Mouse (Mus musculus) forebrain, embryonic 11.5 days (tissue): ENCODE measurements around the gene Pcif1. TPM values are rescaled to one million over a fixed set of nuclear protein-coding genes. Genes with fewer than 3 reads are reported as not detected.
"Not testable (repeated sequence)": the region's sequence is repeated elsewhere in the genome, so short reads cannot be mapped to it uniquely, and the experiment has no call there.

ENCODE experiments used
- ATAC-seq: fragments of 200-750 bp; cut with Nextera tagmentation; replicated peaks from 2 replicates; pipeline ENCODE4 v1.8.0; 2017; ENCODE audit warnings: moderate TSS enrichment; ENCODE audit not compliant: low FRiP score
- DNase-seq: peaks from one replicate; pipeline ENCODE4 v3.0.0-alpha.2; 2017; ENCODE audit warnings: low spot score
- H3K27ac ChIP-seq: fragments of 300-500 bp; sonication (generic); 2 replicates; pipeline ENCODE4 v1.5.1; 2014; ENCODE audit warnings: low read depth, low read length
- H3K27me3 ChIP-seq: fragments of 300-500 bp; sonication (generic); 2 replicates; pipeline ENCODE4 v1.6.1; 2014; ENCODE audit warnings: mild to moderate bottlenecking, low read length, mixed read lengths; ENCODE audit not compliant: control insufficient read depth, insufficient read depth
- H3K36me3 ChIP-seq: fragments of 300-500 bp; sonication (generic); 2 replicates; pipeline ENCODE4 v1.6.1; 2014; ENCODE audit warnings: mild to moderate bottlenecking, low read length, moderate library complexity, mixed read lengths; ENCODE audit not compliant: control insufficient read depth, insufficient read depth
- H3K4me1 ChIP-seq: fragments of 300-500 bp; sonication (generic); replicated peaks from 2 replicates; pipeline ENCODE4 v1.6.1; 2014; ENCODE audit warnings: low read length, mixed read lengths; ENCODE audit not compliant: control insufficient read depth, insufficient read depth
- H3K4me2 ChIP-seq: fragments of 300-500 bp; sonication (generic); 2 replicates; pipeline ENCODE4 v1.6.1; 2014; ENCODE audit warnings: low read depth, mild to moderate bottlenecking, low read length, moderate library complexity, mixed read lengths; ENCODE audit not compliant: severe bottlenecking
- H3K4me3 ChIP-seq: fragments of 300-500 bp; sonication (generic); 2 replicates; pipeline ENCODE4 v1.5.1; 2014; ENCODE audit warnings: low read depth, low read length
- H3K9ac ChIP-seq: fragments of 300-500 bp; sonication (generic); 2 replicates; pipeline ENCODE4 v1.6.1; 2014; ENCODE audit warnings: low read length
- H3K9me3 ChIP-seq: fragments of 300-500 bp; sonication (generic); 2 replicates; pipeline ENCODE4 v1.6.1; 2016; ENCODE audit warnings: low read length, mixed read lengths; ENCODE audit not compliant: control insufficient read depth
- WGBS: fragments of 180-500 bp; shearing (Covaris S2); extraction: QIAGEN DNeasy Blood & Tissue Kit; methylation state at CpG from one replicate; pipeline ENCODE4 v1.1.7; 2014; 5-methylcytosine and 5-hydroxymethylcytosine counted together
- polyA plus RNA-seq: library from polyadenylated mRNA; unstranded; fragments of >200 nt; fragmentation: Nextera tagmentation; extraction: Ambion mirVana; gene quantifications from 2 replicates; pipeline ENCODE4 v1.2.1, GENCODE M21; 2014

The Pcif1 gene
- polyA plus RNA-seq, 1 experiment from 2014 or later, result 84.5 TPM

DNA sequence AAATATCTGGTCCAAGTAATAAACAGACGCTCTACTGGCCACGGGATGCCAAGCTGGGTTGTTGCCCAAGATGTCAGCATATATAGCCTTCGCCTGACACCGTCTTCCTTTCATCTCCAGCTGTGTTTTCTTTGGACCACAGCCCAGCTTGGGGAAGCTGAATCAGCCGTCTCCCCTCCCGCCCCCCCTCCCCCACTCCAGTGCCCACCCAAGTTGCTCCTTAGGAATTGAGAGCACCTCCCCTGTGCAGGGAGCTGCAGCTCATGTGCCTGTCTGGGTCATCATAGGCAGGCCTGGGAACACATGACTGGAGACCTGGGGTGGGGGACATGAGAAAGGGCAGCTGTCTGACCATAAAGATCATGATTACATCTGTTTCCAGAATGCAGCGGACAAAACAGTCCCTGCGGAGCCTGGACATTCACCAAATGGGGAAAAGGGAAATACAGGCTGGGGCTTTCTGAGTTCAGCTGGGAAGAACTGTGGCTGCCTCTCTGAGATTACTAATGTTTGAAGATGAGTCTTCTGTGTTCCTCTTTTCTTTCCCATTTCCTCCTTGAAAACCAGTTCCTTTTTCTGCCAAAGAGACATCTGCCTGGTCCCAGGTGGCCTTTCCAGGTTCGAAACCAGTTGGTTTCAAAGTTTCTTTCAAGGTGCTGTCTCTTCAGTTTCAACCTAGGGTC lies 16.8 kb upstream of the Pcif1 start:
- Histone ChIP-seq H3K27me3 (peaks cover 9% of the 10 kb centered on the region; the same call in 1 of the 2 replicates), H3K4me1 (peaks cover 6% of the 10 kb centered on the region), H3K27ac (no peak overlapping the region), H3K4me2 (no peak overlapping the region), H3K36me3 (no peaks in the 10 kb centered on the region), H3K9ac (no peak overlapping the region), H3K4me3 (no peak overlapping the region), H3K9me3 (no peaks in the 10 kb centered on the region)
- ATAC-seq (no peak), DNase-seq (peak; percentile 62)
- WGBS, result 66% methylated on average over 9 of the region's 9 CpGs

DNA sequence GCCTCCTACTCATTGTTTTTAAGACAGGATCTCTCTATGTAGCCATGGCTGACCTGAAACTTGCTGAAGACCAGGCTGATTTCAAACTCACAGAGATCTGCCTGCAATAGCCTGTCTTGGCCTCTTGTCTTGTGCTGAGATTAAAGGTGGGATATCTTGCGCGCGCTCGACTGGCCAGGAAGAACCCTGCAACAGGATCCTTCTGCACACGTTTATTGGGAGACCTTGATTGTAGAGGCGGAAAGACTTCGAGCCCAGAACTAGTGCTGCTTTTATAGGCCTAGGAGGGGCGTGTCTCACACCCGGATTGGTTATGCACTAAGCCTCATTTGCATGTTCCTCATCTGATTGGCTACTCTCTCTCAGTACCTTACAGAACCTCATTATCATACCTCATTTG lies 15.7 kb upstream of the Pcif1 start:
- not testable (repeated sequence) for H3K36me3 ChIP-seq, H3K27ac ChIP-seq, H3K4me1 ChIP-seq, H3K9me3 ChIP-seq, DNase-seq, H3K27me3 ChIP-seq, ATAC-seq, H3K4me3 ChIP-seq, H3K4me2 ChIP-seq, H3K9ac ChIP-seq
- WGBS, result 93% methylated on average over 7 of the region's 9 CpGs

DNA sequence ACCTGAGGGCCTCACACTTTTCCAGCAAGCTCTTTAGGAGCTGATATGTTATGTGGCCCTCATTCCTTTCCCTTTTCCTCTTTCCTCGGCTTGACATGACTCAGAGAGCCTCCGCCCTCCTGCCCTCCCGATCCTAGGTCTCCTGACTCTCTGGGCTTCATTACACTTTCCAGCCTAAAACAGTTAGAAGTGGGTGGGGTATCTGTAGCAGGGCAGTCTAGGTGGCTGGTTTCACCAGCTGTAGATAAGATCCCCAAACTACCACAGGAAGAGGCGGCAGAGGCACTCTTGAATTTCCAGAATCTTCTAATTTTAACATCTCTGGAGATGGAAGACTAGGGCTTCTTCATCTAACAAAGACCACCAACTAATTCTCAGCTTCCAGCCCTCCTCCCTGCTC lies 14.5 kb upstream of the Pcif1 start:
- H3K9me3 ChIP-seq, result no peaks in the 10 kb centered on the region; the same call in 1 of the 2 replicates
- H3K36me3 ChIP-seq, result no peaks in the 10 kb centered on the region
- no peak overlapping the region for H3K4me2 ChIP-seq
- DNase-seq (no peak), ATAC-seq (no peak)
- no peaks in the 10 kb centered on the region for H3K27me3 ChIP-seq
- H3K4me3 ChIP-seq, result no peak overlapping the region
- H3K9ac ChIP-seq, result no peak overlapping the region
- WGBS, result 82% methylated on average over 4 of the region's 4 CpGs
- no peak overlapping the region for H3K27ac ChIP-seq
- H3K4me1 ChIP-seq, result no peaks in the 10 kb centered on the region

DNA sequence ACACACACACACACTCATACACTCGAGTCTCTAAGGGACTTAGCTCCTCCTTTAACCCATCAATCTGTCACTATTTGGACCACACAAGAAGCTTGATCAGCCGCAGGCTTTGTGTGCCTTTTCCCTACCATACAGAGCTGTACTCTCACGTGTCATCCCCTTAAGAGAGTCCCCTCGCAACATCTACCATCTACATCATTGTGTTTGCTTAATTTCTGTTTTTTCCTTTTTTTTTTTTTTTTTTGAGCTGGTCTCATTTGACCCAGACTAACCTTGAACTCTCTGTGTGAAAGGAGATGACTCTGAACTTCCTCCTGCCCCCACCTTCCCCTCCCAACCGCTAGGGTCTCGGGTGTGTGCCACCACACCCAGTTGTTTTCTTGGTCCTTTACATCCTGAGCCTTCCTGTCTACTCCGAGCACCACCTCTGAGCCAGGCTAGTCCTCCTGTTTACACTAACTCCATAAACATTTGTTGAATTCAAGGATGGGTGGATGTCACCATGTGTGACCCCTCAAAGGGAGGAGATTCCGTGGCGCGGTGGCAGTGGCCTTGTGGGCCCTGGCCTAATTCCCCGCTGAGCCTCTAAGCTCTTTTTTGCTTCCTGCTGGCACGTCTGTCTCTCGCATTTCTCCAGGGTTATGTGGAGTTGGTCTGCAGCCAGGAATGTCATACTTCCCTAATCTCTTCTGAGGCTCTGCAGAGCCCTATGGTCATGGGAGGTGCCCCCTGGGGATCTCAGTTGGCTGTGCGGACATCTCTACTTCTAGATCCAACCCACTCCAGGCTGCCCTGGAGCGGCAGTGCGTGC lies 12.2 kb upstream of the Pcif1 start:
- H3K4me3 ChIP-seq, result no peak overlapping the region
- no peaks in the 10 kb centered on the region for H3K36me3 ChIP-seq
- no peaks in the 10 kb centered on the region for H3K4me1 ChIP-seq
- no peak overlapping the region for H3K9ac ChIP-seq
- 76% methylated on average over 16 of the region's 16 CpGs for WGBS
- no peak overlapping the region for H3K4me2 ChIP-seq
- H3K9me3 ChIP-seq, result no peaks in the 10 kb centered on the region; the same call in 1 of the 2 replicates
- DNase-seq (no peak), ATAC-seq (no peak)
- no peak overlapping the region for H3K27ac ChIP-seq
- no peaks in the 10 kb centered on the region for H3K27me3 ChIP-seq

DNA sequence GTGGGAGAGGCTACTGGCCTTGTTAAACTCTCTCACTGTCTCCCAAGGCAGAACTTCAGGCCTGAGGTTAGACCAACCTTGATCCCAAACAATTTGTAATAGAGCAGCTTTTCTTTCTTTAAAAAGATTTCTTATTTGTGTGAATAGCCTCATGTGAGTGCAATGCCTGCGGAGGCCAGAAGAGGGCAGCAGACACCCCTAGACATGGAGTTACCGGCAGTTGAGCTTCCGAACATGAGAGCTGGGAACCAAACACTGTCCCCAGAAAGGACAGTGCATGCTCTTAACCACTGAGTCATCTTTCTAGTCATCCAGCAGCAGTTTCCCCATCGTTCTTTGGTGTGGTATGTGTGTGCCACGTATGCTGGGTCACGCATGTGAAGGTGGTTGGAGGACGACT lies 11.5 kb upstream of the Pcif1 start:
- H3K9me3 ChIP-seq, result no peaks in the 10 kb centered on the region; the same call in 1 of the 2 replicates
- no peak for DNase-seq
- no peak overlapping the region for H3K4me3 ChIP-seq
- ATAC-seq, result no peak
- H3K4me2 ChIP-seq, result no peak overlapping the region
- no peaks in the 10 kb centered on the region for H3K36me3 ChIP-seq
- H3K4me1 ChIP-seq, result no peaks in the 10 kb centered on the region
- H3K27ac ChIP-seq, result no peak overlapping the region
- WGBS, result 88% methylated on average over 7 of the region's 7 CpGs
- no peaks in the 10 kb centered on the region for H3K27me3 ChIP-seq
- no peak overlapping the region for H3K9ac ChIP-seq

DNA sequence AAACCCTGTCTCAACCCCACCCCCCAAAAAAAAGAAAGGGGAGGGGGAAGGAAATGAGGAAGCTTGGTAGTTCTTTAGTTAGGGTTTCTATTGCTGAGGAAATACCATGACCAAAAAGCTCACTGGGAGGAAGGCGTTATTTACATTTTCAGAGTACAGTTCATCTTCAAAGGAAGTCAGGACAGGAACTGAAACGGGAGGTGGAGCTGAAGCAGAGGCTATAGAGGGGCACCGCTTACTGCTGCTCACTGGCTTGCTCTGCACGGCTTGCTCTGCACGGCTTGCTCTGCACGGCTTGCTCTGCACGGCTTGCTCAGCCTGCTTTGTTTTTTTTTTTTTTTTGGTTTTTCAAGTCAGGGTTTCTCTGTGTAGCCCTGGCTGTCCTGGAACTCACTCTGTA lies 10.6 kb upstream of the Pcif1 start:
- 83% methylated on average over 7 of the region's 7 CpGs for WGBS
- H3K4me2 ChIP-seq, result no peak overlapping the region
- H3K27ac ChIP-seq, result no peak overlapping the region
- H3K4me3 ChIP-seq, result no peak overlapping the region
- H3K4me1 ChIP-seq, result no peaks in the 10 kb centered on the region
- no peaks in the 10 kb centered on the region for H3K27me3 ChIP-seq
- H3K9me3 ChIP-seq, result no peaks in the 10 kb centered on the region; the same call in 1 of the 2 replicates
- ATAC-seq (no peak), DNase-seq (no peak)
- no peaks in the 10 kb centered on the region for H3K36me3 ChIP-seq
- no peak overlapping the region for H3K9ac ChIP-seq

DNA sequence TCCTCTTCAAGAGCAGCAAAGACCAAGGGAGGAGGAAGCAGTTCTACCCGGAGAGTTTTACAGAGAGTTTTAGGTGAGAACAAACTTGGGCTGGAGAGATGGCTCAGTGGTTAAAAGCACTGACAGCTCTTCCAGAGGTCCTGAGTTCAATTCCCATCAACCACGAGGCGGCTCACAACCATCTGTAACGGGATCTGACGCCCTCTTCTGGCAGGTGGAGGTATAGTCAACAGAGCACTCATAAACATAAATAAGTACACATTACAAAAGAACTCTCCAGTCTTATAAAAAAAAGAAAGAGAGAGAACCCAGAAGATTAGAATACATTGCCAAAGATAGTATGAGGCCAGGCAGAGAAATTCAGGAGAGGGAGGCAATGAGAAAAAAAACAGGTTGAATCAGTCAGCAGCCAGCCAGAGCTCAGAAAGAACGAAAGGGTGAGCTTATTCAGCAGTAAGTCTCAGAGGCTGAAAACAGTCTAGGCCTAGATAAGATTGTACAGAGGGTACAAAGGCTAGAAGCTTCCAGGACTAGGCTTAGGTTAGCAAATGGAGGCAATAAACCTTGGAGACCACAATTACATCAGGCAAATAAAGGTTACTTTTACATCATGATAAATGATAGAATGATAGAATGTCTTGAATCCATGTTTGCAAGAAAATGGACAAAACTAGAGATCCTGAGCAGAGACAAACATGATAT lies 7.4 kb upstream of the Pcif1 start:
- Histone ChIP-seq H3K4me1 (no peaks in the 10 kb centered on the region), H3K36me3 (no peaks in the 10 kb centered on the region), H3K27me3 (no peaks in the 10 kb centered on the region), H3K4me2 (no peak overlapping the region), H3K27ac (no peak overlapping the region), H3K9ac (no peak overlapping the region), H3K4me3 (no peak overlapping the region), H3K9me3 (no peaks in the 10 kb centered on the region; the same call in 1 of the 2 replicates)
- DNase-seq (no peak), ATAC-seq (no peak)
- WGBS, result 63% methylated on average over 6 of the region's 6 CpGs

DNA sequence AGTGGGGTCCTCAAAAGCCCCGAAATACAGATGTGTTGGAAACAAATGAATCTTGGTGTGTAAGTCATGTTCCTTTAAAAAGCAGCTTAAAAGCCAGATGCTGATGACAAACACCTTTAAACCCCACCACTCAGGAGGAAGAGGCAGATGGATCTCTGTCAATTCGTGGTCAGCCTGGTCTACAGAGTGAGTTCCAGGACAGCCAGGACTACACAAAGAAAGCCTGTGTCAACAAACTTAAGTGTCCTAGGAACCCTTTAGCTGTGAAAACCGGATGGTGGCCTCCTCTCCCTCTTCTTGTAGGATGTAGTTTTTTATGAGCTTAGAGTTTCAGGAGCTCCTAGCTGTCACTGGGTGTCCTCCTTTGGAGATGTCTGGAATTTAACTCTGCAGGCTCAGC lies 5.5 kb upstream of the Pcif1 start:
- H3K36me3 ChIP-seq, result no peaks in the 10 kb centered on the region
- no peaks in the 10 kb centered on the region for H3K4me1 ChIP-seq
- H3K9me3 ChIP-seq, result no peaks in the 10 kb centered on the region
- no peak overlapping the region for H3K9ac ChIP-seq
- 82% methylated on average over 3 of the region's 3 CpGs for WGBS
- H3K27ac ChIP-seq, result no peak overlapping the region
- DNase-seq, result no peak
- no peak for ATAC-seq
- no peaks in the 10 kb centered on the region for H3K27me3 ChIP-seq
- H3K4me2 ChIP-seq, result no peak overlapping the region
- H3K4me3 ChIP-seq, result no peak overlapping the region
